Mouse (Mus musculus) forebrain, postnatal 0 days (tissue): Measurements from ENCODE around the gene Ngdn. TPM values are rescaled to one million over a fixed set of nuclear protein-coding genes. Genes with fewer than 3 reads are reported as not detected.
A peak's percentile ranks its signal among the peaks of the same experiment; 100 is the strongest.

Source experiments
- ATAC-seq: fragments of 200-750 bp; cut with Nextera tagmentation; 2 replicates; pipeline ENCODE4 v1.8.0; 2017; ENCODE audit warnings: mild to moderate bottlenecking, moderate library complexity
- DNase-seq: peaks from one replicate; pipeline ENCODE4 v3.0.0-alpha.2; 2015
- H3K27ac ChIP-seq: fragments of 300-500 bp; sonication (generic); 2 replicates; pipeline ENCODE4 v1.5.1; 2014; ENCODE audit warnings: low read depth, mild to moderate bottlenecking, antibody characterized with exemption, low read length, moderate library complexity, mixed read lengths
- H3K27me3 ChIP-seq: fragments of 300-500 bp; sonication (generic); 2 replicates; pipeline ENCODE4 v1.6.1; 2014; ENCODE audit warnings: mild to moderate bottlenecking, low read length, mixed read lengths; ENCODE audit not compliant: insufficient read depth
- H3K36me3 ChIP-seq: fragments of 300-500 bp; sonication (generic); 2 replicates; pipeline ENCODE4 v1.6.1; 2014; ENCODE audit warnings: mild to moderate bottlenecking, moderate library complexity; ENCODE audit not compliant: insufficient read depth
- H3K4me1 ChIP-seq: fragments of 300-500 bp; sonication (generic); 2 replicates; pipeline ENCODE4 v1.6.1; 2014; ENCODE audit warnings: antibody characterized with exemption; ENCODE audit not compliant: insufficient read depth
- H3K4me2 ChIP-seq: fragments of 300-500 bp; sonication (generic); 2 replicates; pipeline ENCODE4 v1.6.1; 2014; ENCODE audit warnings: low read depth, mild to moderate bottlenecking, moderate library complexity
- H3K4me3 ChIP-seq: fragments of 300-500 bp; sonication (generic); 2 replicates; pipeline ENCODE4 v1.5.1; 2014; ENCODE audit warnings: low read depth, low read length, mixed read lengths
- H3K9ac ChIP-seq: fragments of 300-500 bp; sonication (generic); 2 replicates; pipeline ENCODE4 v1.6.1; 2014; ENCODE audit warnings: mild to moderate bottlenecking
- H3K9me3 ChIP-seq: fragments of 300-500 bp; sonication (generic); 2 replicates; pipeline ENCODE4 v1.6.1; 2016; ENCODE audit warnings: low read length
- CTCF ChIP-seq: sonication (generic); IDR thresholded peaks from 2 replicates; pipeline ENCODE4 v1.5.1; 2016; ENCODE audit warnings: antibody characterized with exemption, control low read depth, low read depth
- WGBS: fragments of 180-500 bp; shearing (Covaris S2); extraction: QIAGEN DNeasy Blood & Tissue Kit; methylation state at CpG from one replicate; pipeline ENCODE4 v1.1.7; 2014; 5-methylcytosine and 5-hydroxymethylcytosine counted together
- polyA plus RNA-seq: library from polyadenylated mRNA; unstranded; fragments of >200 nt; fragmentation: Nextera tagmentation; extraction: Ambion mirVana; gene quantifications from 2 replicates; pipeline ENCODE4 v1.2.1, GENCODE M21; 2015
- total RNA-seq: library from RNA; depleted of rRNA; stranded (reverse); fragments of >200 nt; gene quantifications from 2 replicates; pipeline ENCODE4 v1.2.3, GENCODE M21; 2014

Ngdn gene
- total and polyA plus RNA-seq, 2 experiments from 2014 or later = 24.2 to 47.9 TPM

GRCm38 (mm10) chr14:55015767-55016111 lies 485 bp downstream of the Ngdn start:
- peak overlapping the region; percentile 86 for H3K4me2 ChIP-seq
- peak overlapping the region; percentile 72 for H3K27ac ChIP-seq
- ATAC-seq (0 out of 2 replicates have a peak, but pooled peaks have one; percentile 0), DNase-seq (no peak)
- no peaks in the 10 kb centered on the region for H3K4me1 ChIP-seq
- peak overlapping the region; percentile 70 for H3K9ac ChIP-seq
- peaks cover 5% of the 10 kb centered on the region for H3K36me3 ChIP-seq
- 1% methylated on average over 17 of the region's 17 CpGs for WGBS
- TF ChIP-seq CTCF = no peak
- no peaks in the 10 kb centered on the region for H3K27me3 ChIP-seq
- H3K4me3 ChIP-seq = peak overlapping the region; percentile 85
- no peaks in the 10 kb centered on the region for H3K9me3 ChIP-seq

DNA sequence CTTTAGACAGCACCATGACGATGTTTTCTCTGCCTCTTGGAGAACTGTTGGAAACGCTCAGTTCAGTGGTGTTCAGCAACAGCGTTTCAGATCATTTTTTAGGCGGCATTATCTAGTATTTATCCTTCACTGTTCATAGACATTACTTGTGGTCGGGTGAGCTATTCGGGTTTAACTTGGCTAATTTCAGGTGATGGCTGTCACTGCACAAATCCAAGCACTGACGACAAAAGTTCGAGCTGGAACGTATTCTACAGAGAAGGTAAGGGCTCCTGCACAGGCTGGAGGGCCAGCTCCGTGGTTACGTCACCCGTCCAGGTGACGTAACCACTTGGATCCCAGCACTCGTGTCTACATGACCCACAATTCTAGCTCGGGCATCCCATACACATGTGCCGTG lies 1.6 kb downstream of the Ngdn start:
- Histone ChIP-seq H3K4me2 (no peak overlapping the region), H3K36me3 (peaks cover 16% of the 10 kb centered on the region), H3K27me3 (no peaks in the 10 kb centered on the region), H3K4me3 (no peak overlapping the region), H3K9me3 (no peaks in the 10 kb centered on the region), H3K27ac (no peak overlapping the region), H3K4me1 (no peaks in the 10 kb centered on the region), H3K9ac (no peak overlapping the region)
- DNase-seq (no peak), ATAC-seq (no peak)
- WGBS = 93% methylated on average over 16 of the region's 16 CpGs
- TF ChIP-seq CTCF = no peak

DNA sequence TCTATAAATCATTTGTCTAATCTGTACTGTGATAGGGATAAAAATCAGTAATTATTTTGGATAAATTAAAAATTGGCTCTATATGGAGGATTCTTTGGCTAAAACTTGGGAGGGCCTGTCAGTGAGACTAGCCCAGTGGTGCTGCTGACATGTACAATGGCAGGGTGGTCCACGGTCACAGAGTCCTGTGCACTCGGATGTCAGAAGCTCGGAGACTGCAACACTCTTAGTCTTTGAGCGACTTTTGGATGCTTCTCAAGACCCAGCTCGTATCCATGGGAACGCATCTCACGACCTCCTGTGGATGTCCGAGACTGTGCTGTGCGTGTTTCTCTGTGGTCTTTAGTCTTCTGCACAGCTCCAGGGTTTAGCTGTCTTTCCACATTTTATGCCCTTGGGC lies 5.1 kb downstream of the Ngdn start:
- DNase-seq = no peak
- peaks cover 45% of the 10 kb centered on the region for H3K36me3 ChIP-seq

GRCm38 (mm10) chr14:55023011-55023410 lies 7.8 kb downstream of the Ngdn start:
- H3K4me1 ChIP-seq = no peaks in the 10 kb centered on the region; the same call in 1 of the 2 replicates
- no peak overlapping the region for H3K4me2 ChIP-seq
- DNase-seq = no peak
- peaks cover 46% of the 10 kb centered on the region for H3K36me3 ChIP-seq
- no peaks in the 10 kb centered on the region for H3K9me3 ChIP-seq
- H3K9ac ChIP-seq = no peak overlapping the region
- ATAC-seq = no peak
- H3K4me3 ChIP-seq = no peak overlapping the region
- H3K27me3 ChIP-seq = no peaks in the 10 kb centered on the region
- H3K27ac ChIP-seq = no peak overlapping the region
- TF ChIP-seq CTCF = no peak
- 87% methylated on average over 15 of the region's 15 CpGs for WGBS

More for the DNA sequence above, 5.1 kb downstream of the Ngdn start:
- TF ChIP-seq CTCF = no peak
- Histone ChIP-seq H3K9me3 (no peaks in the 10 kb centered on the region), H3K4me3 (no peak overlapping the region), H3K27ac (no peak overlapping the region), H3K9ac (no peak overlapping the region), H3K4me1 (no peaks in the 10 kb centered on the region), H3K27me3 (no peaks in the 10 kb centered on the region), H3K4me2 (no peak overlapping the region)
- 52% methylated on average over 9 of the region's 9 CpGs for WGBS
- no peak for ATAC-seq

GRCm38 (mm10) chr14:55024236-55024635 lies 9.0 kb downstream of the Ngdn start:
- Histone ChIP-seq H3K4me3 (no peak overlapping the region), H3K9ac (no peak overlapping the region), H3K9me3 (no peaks in the 10 kb centered on the region), H3K4me2 (no peak overlapping the region), H3K27me3 (no peaks in the 10 kb centered on the region), H3K36me3 (peaks cover 46% of the 10 kb centered on the region), H3K4me1 (peaks cover 10% of the 10 kb centered on the region), H3K27ac (no peak overlapping the region)
- 58% methylated on average over 7 of the region's 7 CpGs for WGBS
- 0 out of 2 replicates have a peak, but pooled peaks have one; percentile 14 for ATAC-seq
- peak; percentile 77 for TF ChIP-seq CTCF
- DNase-seq = peak; percentile 84

DNA sequence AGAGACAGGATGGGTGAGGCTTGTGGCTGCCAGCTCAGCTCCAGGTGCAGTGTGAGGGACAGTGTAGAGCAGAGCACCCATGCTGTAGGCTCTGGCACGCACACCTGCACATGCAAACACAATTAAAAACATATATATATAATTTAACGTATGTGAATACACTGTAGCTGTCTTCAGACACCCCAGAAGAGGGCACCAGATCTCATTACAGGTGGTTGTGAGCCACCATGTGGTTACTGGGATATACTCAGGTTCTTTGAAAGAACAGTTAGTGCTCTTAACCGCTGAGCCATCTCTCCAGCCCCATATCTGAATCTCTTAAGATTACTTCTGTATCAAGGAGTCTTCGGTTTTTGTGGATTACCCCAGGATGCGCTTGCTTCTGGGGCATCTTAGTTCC lies 10.3 kb downstream of the Ngdn start:
- Histone ChIP-seq H3K36me3 (peaks cover 44% of the 10 kb centered on the region), H3K4me3 (no peak overlapping the region), H3K4me2 (no peak overlapping the region), H3K9me3 (no peaks in the 10 kb centered on the region), H3K27ac (no peak overlapping the region), H3K4me1 (peaks cover 15% of the 10 kb centered on the region), H3K9ac (no peak overlapping the region), H3K27me3 (no peaks in the 10 kb centered on the region)
- peak; percentile 63 for TF ChIP-seq CTCF
- DNase-seq = no peak
- no peak for ATAC-seq
- WGBS = 83% methylated on average over 5 of the region's 5 CpGs

DNA sequence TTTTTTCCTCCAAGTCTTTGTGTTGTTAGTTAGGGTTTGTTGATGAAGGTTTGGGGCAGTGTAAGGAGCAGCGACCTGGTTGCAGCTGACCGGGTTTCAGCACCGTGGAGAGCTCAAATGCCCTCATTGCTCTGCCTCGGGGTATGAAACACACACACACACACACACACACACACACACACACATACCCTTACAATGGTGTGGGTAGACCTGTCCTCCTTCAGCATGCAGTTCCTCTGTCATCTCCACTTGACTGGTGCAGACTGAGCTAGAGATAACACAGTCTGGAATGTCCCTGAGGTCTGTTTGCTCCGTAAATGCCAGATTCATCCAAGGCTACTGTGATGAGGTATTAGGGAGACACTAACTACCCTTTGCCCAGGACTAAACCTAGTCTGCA lies 12.0 kb downstream of the Ngdn start:
- no peak overlapping the region for H3K4me2 ChIP-seq
- no peaks in the 10 kb centered on the region for H3K9me3 ChIP-seq
- H3K9ac ChIP-seq = no peak overlapping the region
- DNase-seq = no peak
- TF ChIP-seq CTCF = no peak
- H3K27me3 ChIP-seq = no peaks in the 10 kb centered on the region
- 7% methylated on average over 5 of the region's 5 CpGs for WGBS
- peaks cover 27% of the 10 kb centered on the region for H3K36me3 ChIP-seq
- H3K4me1 ChIP-seq = peaks cover 15% of the 10 kb centered on the region
- H3K4me3 ChIP-seq = no peak overlapping the region
- H3K27ac ChIP-seq = peak overlapping the region; percentile 86; the same call in 1 of the 2 replicates
- ATAC-seq = no peak
